Mouse (Mus musculus) midbrain, embryonic 16.5 days (tissue): Measurements from ENCODE around the gene Irf2bp1. TPM values are rescaled to one million over a fixed set of nuclear protein-coding genes. Genes with fewer than 3 reads are reported as not detected.
A peak's percentile ranks its signal among the peaks of the same experiment; 100 is the strongest.

Experiments used
- ATAC-seq: fragments of 200-750 bp; cut with Nextera tagmentation; 2 replicates; pipeline ENCODE4 v1.8.0; 2017; ENCODE audit warnings: moderate TSS enrichment
- H3K27ac ChIP-seq: fragments of 300-500 bp; sonication (generic); 2 replicates; pipeline ENCODE4 v1.5.1; 2014; ENCODE audit warnings: mild to moderate bottlenecking, low read length, mixed read lengths
- H3K27me3 ChIP-seq: fragments of 300-500 bp; sonication (generic); 2 replicates; pipeline ENCODE4 v1.6.1; 2014; ENCODE audit warnings: low read depth, low read length, mixed read lengths; ENCODE audit not compliant: control insufficient read depth, insufficient read depth
- H3K36me3 ChIP-seq: fragments of 300-500 bp; sonication (generic); 2 replicates; pipeline ENCODE4 v1.6.1; 2014; ENCODE audit warnings: mild to moderate bottlenecking, low read length, moderate library complexity, mixed read lengths; ENCODE audit not compliant: control insufficient read depth, insufficient read depth
- H3K4me1 ChIP-seq: fragments of 300-500 bp; sonication (generic); 2 replicates; pipeline ENCODE4 v1.6.1; 2014; ENCODE audit warnings: mild to moderate bottlenecking, low read length, mixed read lengths; ENCODE audit not compliant: control insufficient read depth, insufficient read depth
- H3K4me2 ChIP-seq: fragments of 300-500 bp; sonication (generic); 2 replicates; pipeline ENCODE4 v1.6.1; 2014; ENCODE audit warnings: mild to moderate bottlenecking, low read length, mixed read lengths
- H3K4me3 ChIP-seq: fragments of 300-500 bp; sonication (generic); 2 replicates; pipeline ENCODE4 v1.5.1; 2014; ENCODE audit warnings: low read depth, mild to moderate bottlenecking, low read length, moderate library complexity, mixed read lengths
- H3K9ac ChIP-seq: fragments of 300-500 bp; sonication (generic); 2 replicates; pipeline ENCODE4 v1.6.1; 2014; ENCODE audit warnings: low read depth, low read length, mixed read lengths
- H3K9me3 ChIP-seq: fragments of 300-500 bp; sonication (generic); replicated peaks from 2 replicates; pipeline ENCODE4 v1.6.1; 2014; ENCODE audit warnings: mild to moderate bottlenecking, low read length, mixed read lengths; ENCODE audit not compliant: control insufficient read depth, poor library complexity, severe bottlenecking
- WGBS: fragments of 180-500 bp; shearing (Covaris S2); extraction: QIAGEN DNeasy Blood & Tissue Kit; methylation state at CpG from one replicate; pipeline ENCODE4 v1.1.7; 2014; 5-methylcytosine and 5-hydroxymethylcytosine counted together
- polyA plus RNA-seq: library from polyadenylated mRNA; unstranded; fragments of >200 nt; fragmentation: Nextera tagmentation; extraction: Ambion mirVana; gene quantifications from 2 replicates; pipeline ENCODE4 v1.2.1, GENCODE M21; 2015

Irf2bp1 gene
- polyA plus RNA-seq, 1 experiment from 2014 or later, result 26.0 TPM

GRCm38 (mm10) chr7:18967603-18968002 is 36.2 kb upstream of the Irf2bp1 start:
- Histone ChIP-seq H3K27ac (no peak overlapping the region), H3K4me1 (peaks cover 7% of the 10 kb centered on the region), H3K36me3 (no peaks in the 10 kb centered on the region), H3K9me3 (no peaks in the 10 kb centered on the region), H3K4me2 (no peak overlapping the region), H3K27me3 (no peaks in the 10 kb centered on the region), H3K9ac (no peak overlapping the region), H3K4me3 (no peak overlapping the region)
- peak; percentile 30 for ATAC-seq
- WGBS, result 15% methylated on average over 8 of the region's 8 CpGs

DNA sequence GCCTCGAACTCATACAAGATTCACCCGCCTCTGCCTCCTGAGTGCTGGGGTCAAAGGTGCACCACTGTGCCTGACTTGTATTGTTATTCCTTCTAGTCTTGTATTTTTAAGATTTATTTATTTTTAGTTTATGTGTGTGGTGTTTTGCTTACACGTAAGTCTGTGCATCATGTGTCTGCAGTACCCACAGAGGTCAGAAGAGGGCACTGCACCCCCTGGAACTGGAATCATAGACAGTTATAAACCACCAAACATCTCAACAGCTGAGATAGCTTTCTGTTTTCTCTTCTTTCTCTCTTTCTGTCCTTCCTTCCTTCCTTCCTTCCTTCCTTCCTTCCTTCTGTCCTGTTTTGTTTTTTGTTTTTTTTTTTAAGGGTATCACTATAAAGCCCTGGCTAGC is 32.9 kb upstream of the Irf2bp1 start:
- ATAC-seq, result no peak
- H3K27me3 ChIP-seq, result no peaks in the 10 kb centered on the region
- no peak overlapping the region for H3K27ac ChIP-seq
- no peak overlapping the region for H3K4me2 ChIP-seq
- no peak overlapping the region for H3K9ac ChIP-seq
- no peak overlapping the region for H3K4me3 ChIP-seq
- no peaks in the 10 kb centered on the region; the same call in 1 of the 2 replicates for H3K4me1 ChIP-seq
- H3K36me3 ChIP-seq, result no peaks in the 10 kb centered on the region
- 87% methylated on average over 3 of the region's 3 CpGs for WGBS
- H3K9me3 ChIP-seq, result no peaks in the 10 kb centered on the region

- H3K4me2 ChIP-seq, result no peak overlapping the region
- ATAC-seq, result no peak
- H3K27ac ChIP-seq, result no peak overlapping the region
- H3K36me3 ChIP-seq, result no peaks in the 10 kb centered on the region
- H3K4me1 ChIP-seq, result no peaks in the 10 kb centered on the region
- 89% methylated on average over 9 of the region's 9 CpGs for WGBS
- H3K27me3 ChIP-seq, result no peaks in the 10 kb centered on the region
- no peak overlapping the region for H3K4me3 ChIP-seq
- no peaks in the 10 kb centered on the region for H3K9me3 ChIP-seq
- no peak overlapping the region for H3K9ac ChIP-seq
Observed at GRCm38 (mm10) chr7:18978381-18978780, 25.5 kb upstream of the Irf2bp1 start.

- Histone ChIP-seq H3K9ac (no peak overlapping the region), H3K4me1 (no peaks in the 10 kb centered on the region), H3K27me3 (no peaks in the 10 kb centered on the region), H3K27ac (no peak overlapping the region), H3K9me3 (no peaks in the 10 kb centered on the region), H3K36me3 (no peaks in the 10 kb centered on the region), H3K4me2 (no peak overlapping the region), H3K4me3 (no peak overlapping the region)
- no peak for ATAC-seq
- WGBS, result 100% methylated on average over 2 of the region's 2 CpGs
Observed at GRCm38 (mm10) chr7:18986503-18986902, 17.3 kb upstream of the Irf2bp1 start.

GRCm38 (mm10) chr7:18987100-18987499 is 16.7 kb upstream of the Irf2bp1 start, which contains the start of gene Nanos2:
Gene Nanos2, plus strand, starts transcription at chr7:18987400.
- H3K36me3 ChIP-seq, result no peaks in the 10 kb centered on the region
- no peaks in the 10 kb centered on the region for H3K27me3 ChIP-seq
- no peak within 1 kb of the TSS for H3K4me3 ChIP-seq
- H3K9me3 ChIP-seq, result no peaks in the 10 kb centered on the region
- peaks cover 5% of the 10 kb centered on the region; the same call in 1 of the 2 replicates for H3K4me1 ChIP-seq
- no peak within 1 kb of the TSS for H3K27ac ChIP-seq
- no peak within 1 kb of the TSS for H3K4me2 ChIP-seq
- WGBS, result 87% methylated on average over 2 of the region's 2 CpGs
- H3K9ac ChIP-seq, result no peak within 1 kb of the TSS
- ATAC-seq, result no peak

DNA sequence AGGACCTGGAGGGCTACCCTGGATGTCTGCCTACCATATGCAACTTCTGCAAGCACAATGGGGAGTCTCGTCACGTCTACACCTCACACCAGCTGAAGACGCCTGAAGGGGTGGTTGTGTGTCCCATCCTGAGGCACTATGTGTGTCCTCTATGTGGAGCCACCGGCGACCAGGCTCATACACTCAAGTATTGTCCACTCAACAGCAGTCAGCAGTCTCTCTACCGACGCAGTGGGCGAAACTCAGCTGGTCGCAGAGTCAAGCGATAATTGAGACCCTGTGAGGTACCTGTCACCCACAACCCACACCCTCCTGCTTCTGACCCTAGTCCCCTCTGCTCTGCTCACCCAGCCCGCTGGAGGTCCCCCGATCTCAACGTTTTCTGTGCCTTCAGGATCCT is 16.1 kb upstream of the Irf2bp1 start:
- 76% methylated on average over 13 of the region's 13 CpGs for WGBS
- no peak for ATAC-seq

DNA sequence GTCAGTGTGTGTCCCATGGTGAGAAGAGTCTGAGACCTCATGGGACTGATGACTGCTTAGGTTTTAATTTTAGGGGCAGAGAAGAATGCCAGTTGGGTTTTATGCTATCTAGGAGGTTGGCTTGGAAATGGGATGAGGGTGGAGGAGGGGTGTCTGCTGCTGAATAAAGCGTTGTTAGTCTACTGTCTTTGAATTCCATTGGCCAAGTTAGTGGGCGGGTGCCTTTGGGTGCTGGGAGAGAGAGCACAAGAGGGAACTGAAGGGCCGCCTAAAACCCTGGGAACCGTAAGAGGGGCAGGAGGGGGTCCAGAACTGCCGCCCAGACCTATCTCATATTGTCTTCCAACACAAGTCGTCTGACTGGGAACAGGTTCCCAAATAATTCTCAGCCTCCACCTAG is 15.1 kb upstream of the Irf2bp1 start:
- 77% methylated on average over 6 of the region's 6 CpGs for WGBS
- H3K36me3 ChIP-seq, result no peaks in the 10 kb centered on the region
- H3K9me3 ChIP-seq, result no peaks in the 10 kb centered on the region
- no peak overlapping the region for H3K9ac ChIP-seq
- H3K4me2 ChIP-seq, result no peak overlapping the region
- H3K27ac ChIP-seq, result no peak overlapping the region
- H3K27me3 ChIP-seq, result no peaks in the 10 kb centered on the region
- H3K4me3 ChIP-seq, result no peak overlapping the region
- no peak for ATAC-seq
- peaks cover 21% of the 10 kb centered on the region for H3K4me1 ChIP-seq

More for the DNA sequence above, 16.1 kb upstream of the Irf2bp1 start:
- Histone ChIP-seq H3K4me3 (no peak overlapping the region), H3K9me3 (no peaks in the 10 kb centered on the region), H3K27ac (no peak overlapping the region), H3K36me3 (no peaks in the 10 kb centered on the region), H3K27me3 (no peaks in the 10 kb centered on the region), H3K4me1 (peaks cover 11% of the 10 kb centered on the region), H3K4me2 (no peak overlapping the region), H3K9ac (no peak overlapping the region)

- Histone ChIP-seq H3K4me2 (peak overlapping the region; percentile 67), H3K27me3 (no peaks in the 10 kb centered on the region), H3K9me3 (no peaks in the 10 kb centered on the region), H3K9ac (peak overlapping the region; percentile 63), H3K36me3 (no peaks in the 10 kb centered on the region), H3K4me1 (peaks cover 29% of the 10 kb centered on the region), H3K27ac (peak overlapping the region; percentile 95), H3K4me3 (peak overlapping the region; percentile 67)
- ATAC-seq, result peak; percentile 25
- 7% methylated on average over 5 of the region's 5 CpGs for WGBS
Observed at GRCm38 (mm10) chr7:18989995-18990394, 13.8 kb upstream of the Irf2bp1 start.

DNA sequence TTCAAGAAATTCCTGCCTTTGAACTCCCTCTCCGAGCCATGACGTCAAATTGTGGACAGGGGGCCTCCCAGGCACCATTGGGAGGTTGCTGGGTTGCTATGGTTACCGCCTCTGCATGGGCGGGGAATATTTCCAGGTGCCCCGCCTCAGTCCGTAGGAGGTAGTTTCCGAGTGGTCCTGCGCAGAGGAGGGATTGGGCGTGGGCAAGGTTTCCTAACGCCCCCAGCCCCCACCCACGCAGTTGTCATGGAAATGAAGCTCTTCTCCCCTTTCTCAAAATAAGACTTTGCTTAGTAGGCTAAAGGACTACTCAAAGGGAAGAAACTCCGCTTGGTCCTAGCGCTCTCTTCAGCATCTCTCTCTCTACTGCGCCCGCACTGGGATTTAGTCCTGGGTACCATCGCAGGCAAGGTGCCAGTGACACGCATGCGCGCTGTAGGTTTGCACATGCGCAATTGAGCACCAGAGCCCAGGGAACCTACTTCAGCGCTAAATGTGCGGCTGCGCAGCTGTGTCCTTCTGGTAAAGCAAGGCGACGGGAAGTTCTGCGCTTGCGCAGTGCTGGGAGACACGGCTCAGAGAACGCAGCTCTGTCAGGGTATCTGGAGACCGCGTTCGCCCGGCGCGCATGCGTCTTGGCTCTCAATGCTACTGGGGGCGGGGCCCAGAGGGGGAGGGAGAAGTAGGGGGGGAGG is 13.1 kb upstream of the Irf2bp1 start, which contains the start of gene Mypop:
Mypop (plus strand) TSS at position 645 of the 695 bp plus-strand sequence.
- peak within 1 kb of the TSS; percentile 67 for H3K4me3 ChIP-seq
- peaks cover 31% of the 10 kb centered on the region for H3K4me1 ChIP-seq
- H3K36me3 ChIP-seq, result no peaks in the 10 kb centered on the region
- no peaks in the 10 kb centered on the region for H3K27me3 ChIP-seq
- peak within 1 kb of the TSS; percentile 78 for H3K9ac ChIP-seq
- peak within 1 kb of the TSS; percentile 91 for H3K4me2 ChIP-seq
- ATAC-seq, result peak; percentile 92
- WGBS, result under 1% methylated on average over 37 of the region's 37 CpGs
- peak within 1 kb of the TSS; percentile 95 for H3K27ac ChIP-seq
- H3K9me3 ChIP-seq, result no peaks in the 10 kb centered on the region
